Mouse (Mus musculus) C2C12 (cell line): Measurements from ENCODE around the gene Ppp2r5e. TPM values are rescaled to one million over a fixed set of nuclear protein-coding genes. Genes with fewer than 3 reads are reported as not detected.

Experiments used
- H3K27me3 ChIP-seq: one replicate; pipeline ENCODE4 v1.6.1; 2011; ENCODE audit not compliant: control insufficient read depth, insufficient read depth, insufficient read length
- H3K36me3 ChIP-seq: one replicate; pipeline ENCODE4 v1.6.1; 2011; ENCODE audit not compliant: control insufficient read depth, insufficient read depth
- H3K4me3 ChIP-seq: one replicate; pipeline ENCODE4 v1.5.1; 2011; ENCODE audit warnings: mild to moderate bottlenecking, control low read depth; ENCODE audit not compliant: poor library complexity, insufficient read depth, severe bottlenecking
- H3K79me2 ChIP-seq: one replicate; pipeline ENCODE4 v1.6.1; 2011; ENCODE audit not compliant: control insufficient read depth, insufficient read depth
- H3K79me3 ChIP-seq: one replicate; pipeline ENCODE4 v1.6.1; 2011; ENCODE audit warnings: low read depth, control low read depth
- H3ac ChIP-seq: one replicate; pipeline ENCODE3; 2011; ENCODE audit warnings: low read depth; ENCODE audit not compliant: control insufficient read depth, insufficient read length
- CEBPB ChIP-seq: IDR thresholded peaks from one replicate; pipeline ENCODE4 v1.6.1; 2011; ENCODE audit warnings: low read depth, mild to moderate bottlenecking, control low read depth, moderate library complexity
- CTCF ChIP-seq: IDR thresholded peaks from one replicate; pipeline ENCODE4 v1.5.1; 2011; ENCODE audit not compliant: control insufficient read depth, insufficient read depth, insufficient read length
- FOSL1 ChIP-seq: IDR thresholded peaks from one replicate; pipeline ENCODE4 v1.8.0; 2011; ENCODE audit warnings: mild to moderate bottlenecking, low read length; ENCODE audit not compliant: poor library complexity, insufficient read depth, severe bottlenecking
- MAX ChIP-seq: IDR thresholded peaks from one replicate; pipeline ENCODE4 v1.6.1; 2011; ENCODE audit warnings: mild to moderate bottlenecking, control low read depth
- MYOD1 ChIP-seq: IDR thresholded peaks from one replicate; pipeline ENCODE4 v1.6.1; 2011; ENCODE audit warnings: low read depth; ENCODE audit not compliant: control insufficient read depth, insufficient read length
- MYOG ChIP-seq: IDR thresholded peaks from one replicate; pipeline ENCODE4 v1.6.1; 2011; ENCODE audit not compliant: control insufficient read depth, insufficient read length; ENCODE audit errors: extremely low read depth
- USF1 ChIP-seq: IDR thresholded peaks from one replicate; pipeline ENCODE4 v1.6.1; 2011; ENCODE audit warnings: low read depth, mild to moderate bottlenecking, control low read depth, moderate library complexity
- polyA plus RNA-seq: library from polyadenylated mRNA; unstranded; fragments of >200 nt; fragmentation: generic; extraction: Trizol; gene quantifications from one replicate; pipeline ENCODE4 v1.2.1, GENCODE M21; 2012; ENCODE audit warnings: missing spikeins

Gene Ppp2r5e
- polyA plus RNA-seq, 1 experiment: 11.9 TPM

GRCm38 (mm10) chr12:75522931-75523330 is 73.1 kb downstream of the Ppp2r5e start:
- Histone ChIP-seq H3K4me3 (no peak overlapping the region), H3K27me3 (no peaks in the 10 kb centered on the region), H3K36me3 (no peaks in the 10 kb centered on the region), H3K79me2 (peaks cover 99% of the 10 kb centered on the region), H3K79me3 (peaks cover 68% of the 10 kb centered on the region), H3ac (no peak overlapping the region)
- TF ChIP-seq CTCF: no peak
- no peak for TF ChIP-seq CEBPB
- TF ChIP-seq MAX: no peak
- no peak for TF ChIP-seq MYOG
- TF ChIP-seq MYOD1: no peak

DNA sequence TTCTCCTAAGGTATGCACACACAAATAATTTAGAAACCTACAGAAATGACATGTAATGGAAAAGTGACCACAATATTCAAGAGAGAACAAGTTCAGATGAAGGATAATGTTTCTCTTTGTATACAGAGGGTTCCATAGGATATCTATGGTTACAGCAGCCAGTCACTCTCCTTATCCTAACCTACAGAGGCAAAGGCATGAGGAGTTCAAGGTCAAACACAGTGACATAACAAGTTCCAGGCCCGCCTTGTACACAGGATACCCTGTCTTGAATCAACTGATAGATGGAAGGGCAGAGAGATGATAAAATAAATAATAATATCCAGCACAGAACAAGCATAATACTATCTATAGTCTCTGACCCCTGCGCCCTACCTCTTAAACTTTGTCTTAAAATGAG is 73.7 kb downstream of the Ppp2r5e start:
- Histone ChIP-seq H3K36me3 (no peaks in the 10 kb centered on the region), H3K4me3 (no peak overlapping the region), H3K79me2 (peaks cover 99% of the 10 kb centered on the region), H3K27me3 (no peaks in the 10 kb centered on the region), H3K79me3 (peaks cover 68% of the 10 kb centered on the region), H3ac (no peak overlapping the region)
- no peak for TF ChIP-seq MYOG
- TF ChIP-seq MAX: no peak
- no peak for TF ChIP-seq CEBPB
- no peak for TF ChIP-seq USF1
- no peak for TF ChIP-seq CTCF
- no peak for TF ChIP-seq MYOD1
- no peak for TF ChIP-seq FOSL1

GRCm38 (mm10) chr12:75520395-75520794 is 75.7 kb downstream of the Ppp2r5e start:
- H3K4me3 ChIP-seq: no peak overlapping the region
- H3K79me3 ChIP-seq: peaks cover 63% of the 10 kb centered on the region
- H3K36me3 ChIP-seq: peaks cover 2% of the 10 kb centered on the region
- no peak overlapping the region for H3ac ChIP-seq
- peaks cover 93% of the 10 kb centered on the region for H3K79me2 ChIP-seq
- TF ChIP-seq FOSL1: no peak
- no peaks in the 10 kb centered on the region for H3K27me3 ChIP-seq

GRCm38 (mm10) chr12:75519181-75519940 is 76.7 kb downstream of the Ppp2r5e start:
- TF ChIP-seq MAX: no peak
- no peak for TF ChIP-seq CEBPB
- TF ChIP-seq MYOG: no peak
- no peak for TF ChIP-seq USF1
- TF ChIP-seq CTCF: no peak
- no peak for TF ChIP-seq MYOD1
- no peak overlapping the region for H3ac ChIP-seq
- peaks cover 60% of the 10 kb centered on the region for H3K79me3 ChIP-seq
- peaks cover 82% of the 10 kb centered on the region for H3K79me2 ChIP-seq
- H3K4me3 ChIP-seq: no peak overlapping the region
- H3K27me3 ChIP-seq: no peaks in the 10 kb centered on the region
- peaks cover 8% of the 10 kb centered on the region for H3K36me3 ChIP-seq

DNA sequence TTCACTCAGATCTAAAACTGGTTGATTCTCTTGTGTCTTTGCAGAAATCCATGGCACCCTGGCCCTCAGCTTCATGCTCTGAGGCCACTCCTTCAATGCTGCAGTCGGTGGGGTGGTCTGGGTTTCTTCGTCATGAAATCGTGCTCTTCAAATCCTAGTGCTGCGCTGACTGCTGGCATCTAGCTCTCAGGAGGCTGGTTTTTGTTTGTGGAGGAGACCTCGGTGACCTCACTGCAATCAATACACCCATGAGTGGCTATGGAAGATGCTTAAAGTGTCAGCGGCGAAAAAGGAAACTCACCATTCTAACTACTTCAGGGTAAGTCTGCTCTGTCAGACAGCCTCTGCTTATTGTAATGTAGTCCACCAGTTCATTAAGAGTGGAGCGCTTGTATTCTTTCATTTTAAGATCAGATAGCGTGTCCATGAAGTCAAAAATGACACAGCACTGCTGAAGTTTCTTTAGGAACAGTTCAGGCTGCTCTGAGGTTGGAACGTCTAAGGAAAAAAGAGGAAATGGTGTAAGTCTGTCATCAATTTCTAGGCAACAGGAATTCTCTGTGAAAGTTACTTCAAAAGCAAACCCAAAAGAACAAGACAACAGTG is 80.6 kb downstream of the Ppp2r5e start:
- TF ChIP-seq CTCF: no peak
- TF ChIP-seq MAX: no peak
- TF ChIP-seq CEBPB: no peak
- no peak for TF ChIP-seq FOSL1
- TF ChIP-seq USF1: no peak
- TF ChIP-seq MYOD1: no peak
- TF ChIP-seq MYOG: no peak
- no peaks in the 10 kb centered on the region for H3K27me3 ChIP-seq
- peaks cover 15% of the 10 kb centered on the region for H3K36me3 ChIP-seq
- peaks cover 66% of the 10 kb centered on the region for H3K79me2 ChIP-seq
- peaks cover 33% of the 10 kb centered on the region for H3K79me3 ChIP-seq
- H3ac ChIP-seq: no peak overlapping the region
- H3K4me3 ChIP-seq: no peak overlapping the region

DNA sequence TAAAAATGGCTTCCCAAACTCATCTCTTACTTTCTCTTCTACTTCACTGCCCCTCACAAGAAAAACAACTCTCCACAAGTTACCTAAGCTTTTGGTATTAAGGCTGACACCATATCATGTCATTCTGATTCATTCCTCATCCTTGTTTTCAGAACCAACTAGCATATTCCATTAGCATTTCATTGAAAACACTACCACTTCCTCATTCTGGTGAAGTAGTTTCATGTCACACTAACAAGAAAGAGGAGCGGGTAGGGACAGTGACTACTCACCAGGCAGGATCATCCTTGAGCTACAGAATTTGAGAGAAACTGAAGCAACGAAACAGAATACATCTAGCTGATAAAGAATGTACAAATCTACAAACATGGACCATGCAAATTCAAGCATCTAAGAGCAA is 84.5 kb downstream of the Ppp2r5e start:
- no peak overlapping the region for H3ac ChIP-seq
- no peak overlapping the region for H3K4me3 ChIP-seq
- TF ChIP-seq MYOG (no peak), MAX (no peak), USF1 (no peak), CEBPB (no peak), CTCF (no peak), MYOD1 (no peak), FOSL1 (no peak)

More for the DNA sequence above, 84.5 kb downstream of the Ppp2r5e start:
- H3K27me3 ChIP-seq: no peaks in the 10 kb centered on the region
- H3K79me3 ChIP-seq: peaks cover 14% of the 10 kb centered on the region
- H3K36me3 ChIP-seq: peaks cover 15% of the 10 kb centered on the region
- H3K79me2 ChIP-seq: peaks cover 46% of the 10 kb centered on the region
